Mouse (Mus musculus) cerebellum, adult 18-20 months (tissue): ENCODE measurements around the gene Lat2.
"Not testable (repeated sequence)": the region's sequence is repeated elsewhere in the genome, so short reads cannot be mapped to it uniquely, and the experiment has no call there.

Source experiments
- DNase-seq, 2 experiments: peaks; one replicate each; pipeline ENCODE4 v3.0.0; 2021

Gene Lat2

DNA sequence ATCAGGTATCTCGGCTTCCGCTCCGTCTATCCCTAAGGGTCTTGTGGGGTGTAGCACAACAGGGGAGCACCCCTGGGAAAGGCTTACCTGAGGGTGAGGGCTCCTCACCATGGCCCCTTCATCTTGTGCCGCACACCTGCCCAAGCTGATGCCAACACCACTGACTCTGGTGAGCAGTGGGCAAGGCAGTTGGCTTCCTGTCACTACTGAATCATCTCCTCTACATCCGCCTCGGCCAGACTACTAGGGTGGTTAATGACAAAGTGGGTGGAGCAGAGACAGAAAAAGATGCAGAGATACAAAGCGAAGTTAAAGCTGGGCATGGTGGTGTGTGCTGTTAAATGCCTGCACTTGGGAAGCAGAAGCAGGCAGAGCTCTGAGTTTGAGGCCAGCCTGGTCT lies at the start of gene Lat2:
Gene Lat2, minus strand, starts transcription at position 224 of the 400 bp plus-strand sequence.
- no peak for DNase-seq

DNA sequence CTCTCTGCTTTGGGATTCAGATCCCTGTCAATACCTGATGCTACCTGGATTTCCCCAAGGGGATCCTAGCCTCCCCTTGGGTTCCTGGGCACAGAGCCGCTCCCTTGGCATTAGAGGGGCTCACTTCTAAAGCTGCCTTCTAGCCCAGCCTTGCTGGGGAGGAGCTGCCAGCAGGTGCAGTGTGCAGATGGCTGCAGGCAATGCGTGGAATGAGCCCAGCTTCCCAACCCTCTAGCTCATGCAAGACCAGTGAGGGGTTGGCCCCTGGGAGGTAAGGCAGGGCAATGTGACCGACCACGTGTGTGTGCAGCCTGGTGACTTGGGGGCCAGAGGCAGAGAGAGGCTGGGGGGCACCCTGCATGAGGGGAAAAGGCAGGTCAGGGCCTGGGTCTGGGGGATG lies 41.9 kb upstream of the Lat2 start:
- no peak for DNase-seq

DNA sequence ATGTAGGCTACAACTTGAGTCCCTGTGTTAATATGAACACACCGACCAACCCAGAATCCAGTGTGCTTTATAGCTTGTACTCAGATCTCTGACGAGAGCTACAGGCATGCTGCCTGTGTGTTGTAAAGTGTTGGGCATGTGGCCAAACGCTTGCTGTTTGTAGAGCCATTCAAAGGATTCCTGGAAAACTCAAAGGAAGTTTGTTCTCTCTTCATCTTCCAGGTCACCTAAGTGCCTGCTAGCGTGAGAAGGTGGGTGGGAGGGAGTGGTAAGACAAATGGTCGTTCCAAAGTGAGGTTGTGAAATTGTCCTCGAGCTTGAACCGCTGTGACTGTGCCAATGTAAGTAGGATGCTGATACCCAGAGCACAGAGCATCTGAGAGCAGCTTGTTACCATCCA lies 37.2 kb upstream of the Lat2 start:
- no peak for DNase-seq

DNA sequence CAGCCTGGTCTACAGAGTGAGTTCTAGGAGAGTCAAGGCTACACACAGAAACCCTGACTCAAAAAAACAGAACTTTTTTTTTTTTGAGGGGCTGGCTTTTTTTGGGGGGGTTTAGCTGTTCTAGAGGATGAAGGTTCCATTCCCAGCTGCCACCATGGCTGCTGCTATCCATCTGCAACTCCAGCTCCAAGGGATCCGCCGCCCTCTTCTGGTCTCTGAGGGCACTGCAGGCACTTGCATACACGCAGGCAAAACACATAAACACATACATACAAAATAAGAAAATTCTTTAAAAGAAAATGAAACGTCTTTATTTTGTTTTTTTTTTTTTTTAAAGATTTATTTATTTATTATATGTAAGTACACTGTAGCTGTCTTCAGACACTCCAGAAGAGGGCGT lies 36.1 kb upstream of the Lat2 start:
- DNase-seq: peak; percentile 33 to 35

DNA sequence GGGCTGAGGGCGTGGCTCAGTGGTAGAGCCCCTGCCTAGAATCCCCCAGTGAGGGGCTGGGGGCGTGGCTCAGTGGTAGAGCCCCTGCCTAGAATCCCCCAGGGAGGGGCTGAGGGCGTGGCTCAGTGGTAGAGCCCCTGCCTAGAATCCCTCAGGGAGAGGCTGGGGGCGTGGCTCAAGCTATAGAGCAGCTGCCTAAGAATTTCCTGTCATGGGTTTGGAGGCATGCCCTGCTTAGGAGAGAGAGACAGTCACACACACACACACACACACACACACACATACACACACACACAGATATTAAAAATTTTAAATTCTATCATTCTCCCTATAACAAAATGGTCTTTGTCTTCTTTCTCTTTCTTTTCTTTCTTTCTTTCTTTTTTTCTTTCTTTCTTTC lies 34.2 kb upstream of the Lat2 start:
- DNase-seq: not testable (repeated sequence)

DNA sequence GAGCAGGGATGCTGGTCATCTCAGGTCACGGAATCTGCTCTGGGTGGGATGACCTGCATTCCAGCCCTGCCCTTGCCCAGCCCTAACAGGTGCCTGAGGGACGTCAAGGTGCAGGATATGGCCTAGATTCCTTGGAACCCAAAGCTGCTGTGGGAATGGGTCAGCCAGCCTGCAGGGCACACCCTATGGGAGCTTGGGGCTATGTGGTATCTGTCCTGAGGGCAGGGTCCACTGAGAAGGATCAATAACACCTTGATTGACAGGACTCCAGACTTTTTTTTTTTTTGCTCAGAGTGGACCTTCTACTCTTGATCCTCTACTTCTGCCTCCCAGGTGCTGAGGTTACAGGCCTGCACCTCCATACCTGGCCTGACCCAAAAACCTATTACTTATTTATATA lies 32.6 kb upstream of the Lat2 start:
- DNase-seq: no peak

DNA sequence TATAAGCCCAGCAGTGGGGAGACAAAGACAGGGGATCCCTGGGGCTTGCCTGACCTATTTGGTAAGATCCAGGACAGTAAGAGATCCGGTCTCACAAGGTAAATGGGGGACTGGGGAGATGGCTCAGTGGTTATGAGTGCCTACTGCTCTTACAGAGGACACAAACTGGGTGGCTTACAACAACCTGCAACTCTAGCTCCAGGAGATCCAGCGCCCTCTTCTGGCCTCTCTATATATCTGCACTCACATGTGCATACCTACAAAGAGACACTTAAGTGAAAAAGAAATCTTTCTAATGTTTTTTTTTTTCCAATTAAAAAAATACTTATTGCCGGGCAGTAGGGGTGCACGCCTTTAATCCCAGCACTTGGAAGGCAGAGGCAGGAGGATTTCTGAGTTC lies 31.6 kb upstream of the Lat2 start:
- no peak for DNase-seq

DNA sequence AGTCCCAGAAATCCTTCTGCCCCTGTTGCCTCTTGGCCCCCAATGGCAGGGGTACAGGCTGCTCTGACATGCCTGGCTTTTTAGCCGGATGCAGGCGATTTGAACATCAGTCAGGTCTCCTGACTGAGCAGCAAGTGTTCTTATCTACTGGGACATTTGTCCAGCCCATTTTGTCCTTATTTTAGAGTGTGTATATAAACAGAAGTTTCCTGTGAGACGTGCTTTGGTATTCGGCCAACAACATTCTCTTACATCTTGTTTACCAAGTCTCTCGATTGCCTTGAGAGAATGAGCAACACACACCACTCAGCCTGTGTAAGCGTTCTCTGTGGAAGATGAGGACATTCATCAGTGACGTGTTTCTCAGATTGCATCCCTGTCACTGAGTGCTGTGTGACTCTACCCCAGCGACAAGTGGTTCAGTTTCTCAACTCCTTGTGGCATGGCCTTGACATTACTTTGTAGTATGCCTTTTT lies 29.9 kb upstream of the Lat2 start:
- no peak for DNase-seq

DNA sequence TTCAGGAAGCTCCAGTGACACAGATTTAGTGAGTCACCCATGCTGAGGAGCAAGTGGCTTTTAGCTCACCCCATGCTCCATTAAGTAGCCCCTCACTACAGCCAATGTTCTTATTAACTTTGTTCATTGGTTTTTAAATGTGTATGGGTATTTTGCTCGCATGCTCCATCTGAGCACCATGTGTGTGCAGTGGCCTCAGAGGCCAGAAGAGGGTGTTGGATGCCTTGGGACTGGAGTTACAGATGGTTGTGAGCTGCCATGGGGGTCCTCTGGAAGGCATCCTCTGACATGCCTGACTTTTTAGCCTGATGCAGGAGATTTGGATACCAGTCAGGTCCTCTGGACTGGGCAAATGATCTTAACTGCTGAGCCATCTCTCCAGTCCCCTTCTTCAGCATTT lies 29.3 kb upstream of the Lat2 start:
- no peak for DNase-seq

DNA sequence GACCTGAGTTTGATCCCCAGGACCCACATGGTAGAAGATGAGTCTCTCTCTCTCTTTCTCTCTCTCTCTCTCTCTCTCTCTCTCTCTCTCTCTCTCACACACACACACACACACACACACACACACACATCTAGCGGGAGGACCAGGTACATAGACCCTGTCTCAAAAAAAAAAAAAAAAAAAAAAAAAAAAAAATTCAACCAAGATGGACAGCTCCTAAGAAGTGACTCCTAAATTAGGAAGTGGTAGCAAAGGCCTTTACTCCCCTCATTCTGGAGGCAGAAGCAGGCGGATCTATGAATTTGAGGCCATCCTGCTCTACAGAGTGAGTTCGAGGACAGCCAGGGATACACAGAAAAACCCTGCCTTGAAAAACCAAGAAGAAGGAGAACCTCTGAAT lies 25.5 kb upstream of the Lat2 start:
- no peak for DNase-seq

DNA sequence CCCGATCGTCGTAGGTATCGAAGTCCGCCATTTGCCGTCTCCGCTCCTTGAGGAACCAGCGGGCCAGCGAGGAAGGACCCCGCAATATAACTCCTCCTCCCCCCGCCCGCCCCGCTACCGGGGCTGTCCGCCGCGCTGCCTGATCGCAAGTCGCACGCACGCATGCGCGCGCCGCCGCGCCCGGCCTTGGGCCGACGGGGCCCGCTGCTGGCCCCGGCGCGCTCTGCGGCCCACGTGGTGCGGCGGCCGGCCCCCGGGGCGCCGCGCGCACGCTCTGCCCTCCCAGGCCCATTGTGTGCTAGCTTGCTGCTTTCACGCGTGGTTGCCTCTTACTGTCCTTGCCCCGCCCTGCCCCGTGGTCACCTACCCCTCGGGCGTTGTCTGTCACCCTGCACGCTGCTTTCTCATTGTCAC lies 24.5 kb upstream of the Lat2 start, which contains the start of gene Eif4h:
Gene Eif4h, minus strand, starts transcription at position 222 of the 414 bp plus-strand sequence.
- DNase-seq: peak; percentile 94 to 99

DNA sequence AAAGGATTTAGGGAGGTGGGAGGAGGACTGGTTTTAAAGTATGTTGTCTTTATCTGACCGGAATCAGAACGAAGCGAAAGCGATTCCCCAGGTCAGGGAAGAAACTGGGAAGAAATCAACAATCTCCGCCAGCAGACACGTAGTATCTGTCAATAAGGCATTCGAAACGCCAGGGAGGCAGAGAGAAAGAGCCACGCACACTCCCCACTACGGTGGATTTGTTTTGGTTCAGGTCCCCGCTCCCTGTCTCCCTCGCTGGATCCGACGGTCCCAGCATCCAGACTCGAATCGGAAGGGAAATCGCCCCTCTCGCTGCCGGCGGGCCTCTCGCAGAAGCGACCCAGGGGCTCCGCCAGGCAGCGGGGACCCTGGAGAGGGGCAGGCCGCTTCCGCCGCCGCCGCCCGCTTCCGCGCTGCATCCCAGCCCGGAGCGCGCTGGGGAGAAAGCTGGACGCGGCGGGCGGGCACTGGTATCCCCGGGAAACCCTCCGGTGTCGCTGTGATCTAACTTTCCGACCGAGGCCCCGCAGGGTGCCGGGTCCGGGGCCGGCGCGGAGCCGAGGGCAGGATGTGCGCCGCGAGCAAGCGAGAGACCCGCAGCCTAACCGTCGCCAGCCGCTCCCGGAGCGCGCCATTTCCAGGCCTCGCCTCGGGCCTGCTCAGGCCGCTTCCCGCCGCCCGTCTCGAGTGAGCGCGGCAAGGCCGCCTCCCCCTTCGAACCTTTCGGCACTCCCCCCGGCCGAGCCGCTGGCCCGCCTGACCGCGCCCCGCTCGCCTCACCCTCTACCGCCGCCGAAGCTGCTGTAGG lies 23.8 kb upstream of the Lat2 start:
- DNase-seq: no peak

DNA sequence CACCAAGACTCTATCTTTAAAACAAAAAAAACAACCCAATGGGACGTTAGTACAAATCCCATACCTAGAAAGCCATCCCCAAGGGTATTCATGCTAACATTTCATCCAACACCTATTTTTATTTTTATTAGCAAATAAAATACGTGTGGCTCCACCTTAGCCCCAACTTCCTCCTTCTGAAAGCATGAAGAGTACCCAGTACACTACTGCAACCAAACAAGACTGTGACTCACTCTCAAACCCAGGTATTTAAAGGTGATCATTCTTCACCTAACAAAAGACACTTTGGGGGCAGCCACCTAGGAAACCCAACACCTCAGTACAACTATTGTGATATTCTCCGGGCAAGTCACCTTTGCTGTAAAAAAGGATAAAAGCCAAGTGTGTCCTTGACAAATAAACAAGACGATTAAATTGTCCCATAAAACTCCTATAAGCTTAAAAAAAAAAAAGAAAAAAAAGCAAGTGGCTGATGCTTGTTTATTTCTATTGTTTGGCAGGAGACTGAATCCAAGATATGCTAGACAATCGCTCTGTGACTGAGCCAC lies 23.1 kb upstream of the Lat2 start:
- DNase-seq: no peak

DNA sequence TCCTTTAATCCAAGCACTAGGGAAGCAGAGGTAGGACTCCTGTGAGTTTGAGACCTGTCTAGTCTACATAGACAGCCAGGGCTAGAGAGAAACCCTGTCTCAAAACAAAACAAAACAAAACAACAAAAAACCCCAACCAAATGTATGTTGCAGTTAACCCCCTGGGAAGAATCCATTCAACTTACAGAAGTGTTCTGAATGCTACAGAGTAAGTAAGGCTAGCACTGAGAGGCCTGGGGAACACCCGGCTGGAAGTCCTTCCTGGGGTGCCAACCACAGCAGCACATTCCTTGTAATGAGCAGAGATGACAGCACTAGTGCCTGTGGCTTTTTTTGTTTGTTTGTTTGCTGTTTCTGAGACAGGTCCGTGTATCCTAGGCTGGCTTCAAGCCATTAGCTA lies 18.0 kb upstream of the Lat2 start:
- no peak for DNase-seq

DNA sequence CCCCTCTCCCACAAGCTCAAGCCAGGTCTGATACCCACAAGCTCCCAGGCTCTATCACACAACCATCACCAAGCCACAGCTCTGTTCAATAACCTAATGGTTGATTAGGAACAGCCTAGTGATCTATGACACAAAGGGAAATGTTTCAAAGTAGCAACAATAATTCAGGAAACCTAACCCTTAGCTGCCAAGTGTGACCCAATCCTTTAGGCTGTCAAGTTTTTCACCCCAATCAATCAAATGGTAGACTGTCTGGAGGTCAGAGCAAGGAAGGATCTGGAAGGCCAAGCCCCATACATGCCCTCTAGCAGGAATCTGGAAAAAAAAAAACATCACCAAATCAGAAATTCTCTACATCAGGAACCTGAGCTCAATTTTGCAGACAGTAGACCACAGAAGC lies 16.0 kb upstream of the Lat2 start:
- DNase-seq: no peak

DNA sequence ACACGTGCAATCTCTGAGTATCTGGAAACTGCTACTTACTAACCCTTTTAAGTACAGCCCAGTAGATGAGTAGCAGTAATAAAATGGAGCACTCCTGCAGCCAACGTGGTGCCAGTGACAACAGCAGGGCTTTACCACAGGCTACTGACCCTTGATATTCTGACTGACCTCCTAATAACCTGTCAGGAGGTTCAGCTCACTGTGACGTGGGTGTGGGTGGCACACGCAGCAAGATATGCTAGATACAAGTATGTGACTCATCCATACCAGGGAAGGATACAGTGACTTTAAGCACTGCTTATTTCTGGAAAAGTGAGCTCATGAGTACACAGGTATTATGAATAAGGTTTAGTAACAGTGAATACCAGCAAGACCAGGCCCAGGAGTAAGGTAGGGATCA lies 14.7 kb upstream of the Lat2 start:
- DNase-seq: no peak

DNA sequence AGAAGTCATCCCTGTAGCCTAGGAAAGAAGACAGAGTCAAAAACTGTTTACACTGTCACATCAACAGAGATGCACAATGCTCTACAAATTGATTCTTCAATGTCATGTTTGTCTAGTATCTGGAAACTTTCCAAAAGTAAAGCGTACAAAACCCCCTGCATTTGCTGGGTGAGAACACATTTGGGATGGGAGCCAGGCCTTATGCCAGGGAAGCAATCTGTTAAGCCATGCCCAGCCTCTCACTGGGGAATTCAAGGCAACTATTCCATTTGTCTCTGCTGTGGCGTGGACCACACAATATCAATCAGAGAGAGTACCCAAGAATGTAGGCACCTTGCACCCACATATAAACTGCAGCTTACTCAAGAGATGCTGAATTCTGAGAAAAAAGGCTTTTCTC lies 7.2 kb upstream of the Lat2 start:
- peak; percentile 40 to 44 for DNase-seq

DNA sequence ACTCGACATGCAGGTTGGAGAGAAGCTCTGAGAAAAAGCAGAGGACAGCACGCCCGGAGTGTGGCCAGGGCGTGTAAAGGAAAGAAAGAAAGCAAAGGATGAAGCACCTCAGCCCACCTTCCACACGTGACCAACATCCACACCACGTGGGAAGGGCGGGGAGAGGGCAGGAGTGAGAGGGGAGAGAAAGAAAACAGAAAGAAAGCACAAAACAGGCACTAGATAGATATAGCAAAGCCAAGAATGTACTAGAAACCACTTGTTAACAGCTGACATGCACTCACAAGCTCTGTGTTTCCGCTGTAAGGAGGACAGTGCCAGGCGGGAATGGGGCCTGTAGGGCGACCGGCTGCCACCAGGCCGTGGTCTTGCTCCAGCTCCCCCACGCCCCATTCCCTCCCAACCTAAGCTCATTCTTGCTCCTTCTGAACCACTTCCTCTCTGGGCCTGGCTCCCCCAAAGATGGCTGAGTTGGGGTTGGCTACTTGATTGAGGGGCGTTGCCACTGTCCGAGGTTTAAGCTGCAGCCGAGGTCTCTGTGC lies 6.3 kb upstream of the Lat2 start:
- no peak for DNase-seq

DNA sequence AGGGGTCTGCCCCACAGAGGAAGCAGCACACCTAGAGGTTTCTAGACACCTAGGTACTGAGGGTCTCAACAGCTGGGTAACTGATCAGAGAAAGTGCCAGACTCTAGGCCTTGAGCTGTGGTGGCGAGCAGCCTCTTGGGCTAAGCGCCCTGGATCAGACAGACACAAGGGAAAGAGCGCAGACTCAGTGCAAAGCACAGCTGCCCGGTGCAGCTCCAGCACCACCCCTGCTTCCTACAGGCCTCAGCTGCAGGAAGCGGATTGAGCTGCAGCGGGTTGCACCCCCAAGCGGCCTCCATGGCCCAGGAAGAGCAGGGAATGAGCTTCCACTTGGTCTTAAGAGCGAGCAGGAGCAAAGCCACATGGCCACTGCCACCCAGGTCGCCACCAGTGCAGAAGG lies 5.6 kb upstream of the Lat2 start:
- no peak for DNase-seq

DNA sequence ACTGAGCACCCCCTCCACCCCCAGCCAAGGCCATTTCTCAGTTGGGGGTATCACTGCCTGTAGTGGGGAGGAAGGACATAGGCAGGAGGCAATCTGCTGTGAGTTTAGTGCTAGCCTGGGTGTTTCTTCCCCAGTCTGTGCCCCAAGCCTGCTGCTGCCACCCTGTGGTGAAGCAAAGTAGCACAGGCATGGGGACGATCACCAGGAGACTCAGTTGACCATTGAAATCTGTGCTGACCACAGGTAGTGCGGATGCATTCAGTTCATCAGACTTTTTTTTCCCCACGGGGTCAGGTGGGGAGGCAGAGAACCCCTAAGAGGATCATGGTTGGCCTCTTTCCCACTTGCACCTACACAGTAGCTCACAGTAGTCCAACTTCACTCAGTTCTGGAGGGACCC lies 2.2 kb upstream of the Lat2 start:
- DNase-seq: peak; percentile 49 to 57

DNA sequence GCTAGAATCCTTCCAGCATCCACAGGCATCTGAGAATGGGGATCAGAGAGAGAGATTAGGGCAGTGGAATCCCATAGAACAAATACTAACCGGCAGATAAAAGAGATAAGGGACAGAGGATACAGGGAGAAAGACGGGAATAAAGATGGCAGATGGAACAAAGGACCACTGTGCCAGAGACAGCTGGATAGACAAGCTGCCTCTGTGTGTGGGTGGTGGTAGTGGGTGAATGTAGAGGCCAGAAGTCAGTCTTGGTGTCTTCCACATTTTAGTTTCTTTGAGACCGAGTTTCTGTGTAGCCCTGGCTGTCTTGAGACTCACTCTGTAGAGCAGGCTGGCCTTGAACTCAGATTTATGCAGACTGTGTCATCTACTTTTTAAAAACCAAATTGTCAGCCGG lies 955 bp upstream of the Lat2 start:
- DNase-seq: no peak

DNA sequence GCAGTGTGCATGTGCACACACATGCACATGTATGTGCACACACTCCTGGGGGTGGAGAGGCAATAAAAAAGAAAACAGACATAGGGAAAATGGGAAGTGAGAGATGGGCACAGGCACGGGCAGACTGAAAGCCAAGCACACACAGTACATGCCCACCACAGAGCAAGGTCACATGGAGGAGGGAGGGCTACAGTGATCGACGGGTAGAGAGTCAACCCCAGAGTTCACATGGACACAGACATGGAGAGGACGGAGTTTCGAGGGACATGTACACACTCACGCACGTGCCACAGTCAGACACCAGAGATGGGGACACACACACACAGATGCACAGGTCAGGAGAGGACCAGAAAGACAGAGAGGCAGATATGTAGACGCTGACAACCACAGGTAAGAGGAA lies 555 bp upstream of the Lat2 start:
- no peak for DNase-seq

DNA sequence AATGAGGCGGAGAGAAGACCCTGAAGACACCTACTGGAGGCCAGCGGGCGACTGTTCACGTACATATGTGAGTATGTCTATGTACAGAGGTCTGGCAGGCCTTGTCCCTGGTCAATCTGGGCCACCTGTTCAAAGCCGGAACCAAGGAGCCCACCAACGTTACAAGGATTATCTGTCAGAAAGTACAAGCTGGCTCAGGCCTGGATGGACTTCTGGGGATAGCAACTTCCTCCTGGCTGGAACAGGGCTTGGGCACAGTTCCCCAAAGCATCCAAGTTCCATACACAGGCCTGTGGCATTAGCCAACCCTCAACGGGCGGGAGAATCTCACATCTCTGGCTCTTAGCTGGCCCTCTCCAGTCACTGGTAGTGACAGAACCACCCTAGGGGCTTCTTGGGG lies 529 bp downstream of the Lat2 start:
- no peak for DNase-seq

DNA sequence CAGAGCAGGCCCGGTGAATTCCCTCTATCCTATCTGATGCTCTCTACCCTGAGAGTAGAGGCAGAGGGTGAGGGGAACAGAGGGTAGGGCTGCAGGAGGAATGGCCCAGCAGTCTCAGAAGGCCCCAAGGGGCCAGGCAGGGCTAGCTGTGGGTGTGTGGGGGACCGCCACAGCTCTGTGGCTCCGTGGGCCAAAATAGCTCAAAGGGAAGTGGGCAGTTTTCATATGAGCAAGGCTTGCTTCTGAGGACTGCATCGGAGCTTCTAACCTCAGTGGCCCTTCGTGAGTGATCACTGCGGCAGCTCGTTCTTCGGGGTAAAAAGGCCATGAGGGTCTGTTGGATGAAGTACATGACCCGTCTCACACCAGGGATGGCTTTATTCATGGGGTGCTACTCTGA lies 1.1 kb downstream of the Lat2 start:
- DNase-seq: no peak
